Mouse (Mus musculus): Measurements from ENCODE around the gene Zglp1. TPM values are rescaled to one million over a fixed set of nuclear protein-coding genes. Genes with fewer than 3 reads are reported as not detected.

Zglp1 gene
- total RNA-seq, 1 experiment, result 1.3 TPM

GRCm38 (mm10) chr9:21032491-21032890 lies 34.4 kb downstream of the Zglp1 start:
- TF ChIP-seq ZC3H11A (IDR thresholded peaks at IDR 0.05; ENCODE audit: borderline replicate concordance, low read depth, low read length) (no peak), HCFC1 (IDR thresholded peaks at IDR 0.05; ENCODE audit: borderline replicate concordance, insufficient read depth, low read length) (no peak), CHD2 (IDR thresholded peaks at IDR 0.05; ENCODE audit: low read depth, low read length) (no peak), ZNF384 (IDR thresholded peaks at IDR 0.05; ENCODE audit: low read depth, low read length) (no peak)
- Histone ChIP-seq H3K36me3 (ENCODE audit: control insufficient read depth, insufficient read depth, low read length, poor library complexity, severe bottlenecking) (peaks cover 8% of the 10 kb centered on the region), H3K9ac (ENCODE audit: insufficient read depth, low read depth, low read length, poor library complexity, severe bottlenecking) (no peak overlapping the region; the same call in 1 of the 2 replicates), H3K27ac (ENCODE audit: insufficient read depth, low read depth, low read length, poor library complexity, severe bottlenecking) (no peak overlapping the region), H3K9me3 (ENCODE audit: control insufficient read depth, insufficient read depth, low read depth, low read length) (no peaks in the 10 kb centered on the region), H3K4me1 (ENCODE audit: control insufficient read depth in 2 of 2, insufficient read depth in 2 of 2, low read length in 2 of 2, poor library complexity in 1 of 2) (peaks cover 8 to 46% of the 10 kb centered on the region in 2 experiments), H3K4me3 (ENCODE audit: insufficient read depth in 1 of 2, low read depth in 1 of 2, low read length in 2 of 2, poor library complexity in 1 of 2, severe bottlenecking in 1 of 2) (peak overlapping the region; percentile 67 to 85)
- in situ Hi-C loops (cut with MboI; ENCODE audit: low sequenced_read_pairs in 2 of 2, unreplicated experiment in 2 of 2), result no loop called here
- no peak for DNase-seq (ENCODE audit: low read depth, low spot score)

- H3K27ac ChIP-seq (ENCODE audit: insufficient read depth, low read depth, low read length, poor library complexity, severe bottlenecking), result no peak within 1 kb of the TSS
- H3K9me3 ChIP-seq (ENCODE audit: control insufficient read depth, insufficient read depth, low read depth, low read length), result no peaks in the 10 kb centered on the region
- H3K36me3 ChIP-seq (ENCODE audit: control insufficient read depth, insufficient read depth, low read length, poor library complexity, severe bottlenecking), result peaks cover 14% of the 10 kb centered on the region
- peaks cover 8 to 51% of the 10 kb centered on the region in 2 experiments for H3K4me1 ChIP-seq (ENCODE audit: control insufficient read depth in 2 of 2, insufficient read depth in 2 of 2, low read length in 2 of 2, poor library complexity in 1 of 2)
- H3K9ac ChIP-seq (ENCODE audit: insufficient read depth, low read depth, low read length, poor library complexity, severe bottlenecking), result peak within 1 kb of the TSS; percentile 31; the same call in 1 of the 2 replicates
- in situ Hi-C loops (cut with MboI; ENCODE audit: low sequenced_read_pairs in 2 of 2, unreplicated experiment in 2 of 2), result no loop called here
- TF ChIP-seq MAFK (IDR thresholded peaks at IDR 0.05; ENCODE audit: insufficient read depth, low read depth, low read length), result no peak
- TF ChIP-seq ZNF384 (IDR thresholded peaks at IDR 0.05; ENCODE audit: low read depth, low read length), result no peak
- no peak for TF ChIP-seq HCFC1 (IDR thresholded peaks at IDR 0.05; ENCODE audit: borderline replicate concordance, insufficient read depth, low read length)
- no peak for TF ChIP-seq CHD2 (IDR thresholded peaks at IDR 0.05; ENCODE audit: low read depth, low read length)
- TF ChIP-seq ZC3H11A (IDR thresholded peaks at IDR 0.05; ENCODE audit: borderline replicate concordance, low read depth, low read length), result no peak
- peak within 1 kb of the TSS; percentile 67 to 85 for H3K4me3 ChIP-seq (ENCODE audit: insufficient read depth in 1 of 2, low read depth in 1 of 2, low read length in 2 of 2, poor library complexity in 1 of 2, severe bottlenecking in 1 of 2)
- DNase-seq (ENCODE audit: low read depth, low spot score), result no peak
Observed at GRCm38 (mm10) chr9:21031896-21032351, 35.0 kb downstream of the Zglp1 start, which contains the start of gene Icam5. TSS of gene Icam5 (plus strand) at chr9:21032073.

DNA sequence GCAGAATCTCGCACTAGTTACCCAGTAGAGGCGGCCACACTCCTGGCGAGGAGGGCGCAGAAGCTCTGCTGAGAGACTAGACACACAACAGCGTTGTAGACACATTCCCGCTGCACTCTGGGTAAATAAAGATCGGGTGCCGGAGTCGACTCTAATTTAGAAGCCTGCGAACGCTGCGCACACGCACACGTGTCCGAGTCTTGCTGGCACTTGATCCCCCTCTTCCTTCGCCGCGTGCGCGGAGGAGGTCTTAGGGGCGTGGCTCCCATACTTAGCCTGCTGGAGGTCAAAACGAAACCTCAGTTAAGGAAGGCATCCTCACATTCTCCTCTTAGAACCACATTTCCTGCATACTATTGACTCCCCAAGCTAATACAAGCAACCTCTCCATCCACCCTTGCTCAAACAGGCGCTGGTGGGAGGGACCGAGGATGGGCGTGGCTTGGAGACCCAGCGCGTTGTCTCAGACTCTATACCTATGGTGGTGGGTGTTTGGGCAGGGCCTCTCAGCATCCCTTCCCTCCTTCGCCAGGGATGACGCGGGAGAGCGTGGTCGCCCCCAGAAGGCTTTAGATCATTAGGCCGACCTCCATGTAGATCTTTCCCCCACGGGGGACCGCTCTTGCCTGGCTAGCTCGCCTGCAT lies 35.5 kb downstream of the Zglp1 start:
- TF ChIP-seq ZNF384 (IDR thresholded peaks at IDR 0.05; ENCODE audit: low read depth, low read length) (no peak), CHD2 (IDR thresholded peaks at IDR 0.05; ENCODE audit: low read depth, low read length) (no peak), HCFC1 (IDR thresholded peaks at IDR 0.05; ENCODE audit: borderline replicate concordance, insufficient read depth, low read length) (0 out of 2 replicates have a peak, but pooled peaks have one; percentile 12), ZC3H11A (IDR thresholded peaks at IDR 0.05; ENCODE audit: borderline replicate concordance, low read depth, low read length) (no peak), MAFK (IDR thresholded peaks at IDR 0.05; ENCODE audit: insufficient read depth, low read depth, low read length) (no peak)
- in situ Hi-C loops (cut with MboI; ENCODE audit: low sequenced_read_pairs in 2 of 2, unreplicated experiment in 2 of 2), result no loop called here
- peak overlapping the region; percentile 67 to 85 for H3K4me3 ChIP-seq (ENCODE audit: insufficient read depth in 1 of 2, low read depth in 1 of 2, low read length in 2 of 2, poor library complexity in 1 of 2, severe bottlenecking in 1 of 2)
- no peak overlapping the region for H3K27ac ChIP-seq (ENCODE audit: insufficient read depth, low read depth, low read length, poor library complexity, severe bottlenecking)
- H3K9ac ChIP-seq (ENCODE audit: insufficient read depth, low read depth, low read length, poor library complexity, severe bottlenecking), result peak overlapping the region; percentile 25; the same call in 1 of the 2 replicates
- DNase-seq (ENCODE audit: low read depth, low spot score), result peak; percentile 66
- peaks cover 17% of the 10 kb centered on the region for H3K36me3 ChIP-seq (ENCODE audit: control insufficient read depth, insufficient read depth, low read length, poor library complexity, severe bottlenecking)
- no peaks in the 10 kb centered on the region for H3K9me3 ChIP-seq (ENCODE audit: control insufficient read depth, insufficient read depth, low read depth, low read length)
- peaks cover 8 to 47% of the 10 kb centered on the region in 2 experiments for H3K4me1 ChIP-seq (ENCODE audit: control insufficient read depth in 2 of 2, insufficient read depth in 2 of 2, low read length in 2 of 2, poor library complexity in 1 of 2)

DNA sequence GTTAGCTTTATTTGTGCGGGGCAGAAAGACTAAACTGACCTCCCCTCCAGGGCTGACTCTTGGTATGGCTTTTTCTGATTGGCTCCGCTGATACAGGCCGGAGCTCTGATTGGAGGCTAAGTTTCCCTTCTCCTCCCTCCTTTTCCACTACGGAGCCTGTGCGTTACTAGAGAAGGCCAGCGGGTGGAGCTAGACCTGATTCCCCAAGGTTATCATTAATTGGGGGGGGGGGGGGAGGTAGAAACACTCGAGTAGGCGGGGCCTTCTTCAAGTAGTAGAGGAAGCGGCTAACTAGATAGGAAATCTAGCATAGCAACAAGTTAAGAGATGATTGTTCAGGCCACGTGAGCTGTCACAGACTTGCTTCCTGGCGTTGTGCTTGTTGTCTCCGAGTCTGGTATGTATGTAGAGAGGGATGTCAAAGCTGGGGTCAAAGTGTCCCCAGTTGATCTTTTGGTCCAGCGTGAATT lies 36.1 kb downstream of the Zglp1 start:
- TF ChIP-seq ZC3H11A (IDR thresholded peaks at IDR 0.05; ENCODE audit: borderline replicate concordance, low read depth, low read length) (no peak), CHD2 (IDR thresholded peaks at IDR 0.05; ENCODE audit: low read depth, low read length) (peak; percentile 44; the same call in 1 of the 2 replicates)
- Histone ChIP-seq H3K4me3 (ENCODE audit: insufficient read depth in 1 of 2, low read depth in 1 of 2, low read length in 2 of 2, poor library complexity in 1 of 2, severe bottlenecking in 1 of 2) (peak overlapping the region; percentile 67 to 85), H3K9ac (ENCODE audit: insufficient read depth, low read depth, low read length, poor library complexity, severe bottlenecking) (peak overlapping the region; percentile 25; the same call in 1 of the 2 replicates), H3K4me1 (ENCODE audit: control insufficient read depth in 2 of 2, insufficient read depth in 2 of 2, low read length in 2 of 2, poor library complexity in 1 of 2) (peaks cover 8 to 49% of the 10 kb centered on the region in 2 experiments), H3K36me3 (ENCODE audit: control insufficient read depth, insufficient read depth, low read length, poor library complexity, severe bottlenecking) (peaks cover 22% of the 10 kb centered on the region), H3K27ac (ENCODE audit: insufficient read depth, low read depth, low read length, poor library complexity, severe bottlenecking) (no peak overlapping the region), H3K9me3 (ENCODE audit: control insufficient read depth, insufficient read depth, low read depth, low read length) (no peaks in the 10 kb centered on the region)
- DNase-seq (ENCODE audit: low read depth, low spot score), result peak; percentile 94
- in situ Hi-C loops (cut with MboI; ENCODE audit: low sequenced_read_pairs in 2 of 2, unreplicated experiment in 2 of 2), result no loop called here
